In genomic region chr8:126473802-126474298, GRCm38 (mm10) we compare ENCODE assay signal across 8 mouse cellular contexts. TPM values are rescaled to one million over a fixed set of nuclear protein-coding genes. Genes with fewer than 3 reads are reported as not detected.
DNase-seq lines count a peak whose midpoint lies in the region; ATAC-seq and TF ChIP-seq lines count a peak whose summit lies in the region.

No protein-coding gene starts in this region.

- peak overlapping the region; percentile 89 for H3K27ac ChIP-seq in kidney, embryonic 15.5 days
- peak overlapping the region; percentile 38 for H3K27ac ChIP-seq in bone marrow, adult 2 months (ENCODE audit: control insufficient read depth, insufficient read depth, low read depth, low read length, poor library complexity)
- H3K27ac ChIP-seq in liver, embryonic 16.5 days (ENCODE audit: low read length): peak overlapping the region; percentile 29

- 11% methylated on average over 16 of the region's 16 CpGs for WGBS in kidney, embryonic 15.5 days
- WGBS in bone marrow, adult 2 months: 10% methylated on average over 16 of the region's 16 CpGs
- WGBS in liver, embryonic 16.5 days (ENCODE audit: insufficient replicate concordance): 7% methylated on average over 16 of the region's 16 CpGs

- H3K4me2 ChIP-seq in kidney, embryonic 15.5 days: peak overlapping the region; percentile 84
- H3K4me2 ChIP-seq in liver, embryonic 16.5 days (ENCODE audit: low read depth, low read length): peak overlapping the region; percentile 80

- no peak for DNase-seq in kidney, adult 9 months
- peak; percentile 34 for DNase-seq in forelimb bud, embryonic 11.5 days (ENCODE audit: low read depth, low spot score)
- no peak for DNase-seq in T-cell, adult 2 months (ENCODE audit: low spot score)
- no peak for DNase-seq in frontal cortex, postnatal 36 days (ENCODE audit: low spot score in 2 of 2)
- DNase-seq in lung, adult 18-20 months: no peak

- peaks cover 6% of the 10 kb centered on the region; the same call in 1 of the 2 replicates for H3K27me3 ChIP-seq in kidney, embryonic 15.5 days
- H3K27me3 ChIP-seq in liver, embryonic 16.5 days (ENCODE audit: control insufficient read depth, insufficient read depth, low read depth, low read length): peaks cover 3% of the 10 kb centered on the region

- ATAC-seq in kidney, embryonic 15.5 days (replicated peaks; ENCODE audit: low FRiP score): 0 out of 2 replicates have a peak, but pooled peaks have one; percentile 17
- ATAC-seq in liver, embryonic 16.5 days (ENCODE audit: low read depth): peak; percentile 60

- H3K4me1 ChIP-seq in kidney, embryonic 15.5 days: peaks cover 24% of the 10 kb centered on the region
- H3K4me1 ChIP-seq in bone marrow, adult 2 months (ENCODE audit: control insufficient read depth, insufficient read depth, low read length): no peaks in the 10 kb centered on the region; the same call in 1 of the 2 replicates
- peaks cover 9% of the 10 kb centered on the region for H3K4me1 ChIP-seq in liver, embryonic 16.5 days (ENCODE audit: control insufficient read depth, low read depth, low read length)

- peak overlapping the region; percentile 79 for H3K9ac ChIP-seq in kidney, embryonic 15.5 days
- H3K9ac ChIP-seq in liver, embryonic 16.5 days (ENCODE audit: low read depth, low read length): peak overlapping the region; percentile 71

- peaks cover 24% of the 10 kb centered on the region for H3K36me3 ChIP-seq in kidney, embryonic 15.5 days
- no peaks in the 10 kb centered on the region for H3K36me3 ChIP-seq in liver, embryonic 16.5 days (ENCODE audit: control insufficient read depth, insufficient read depth)

- H3K9me3 ChIP-seq in kidney, embryonic 15.5 days (replicated peaks): no peaks in the 10 kb centered on the region
- H3K9me3 ChIP-seq in liver, embryonic 16.5 days (replicated peaks; ENCODE audit: control insufficient read depth, low read length): no peaks in the 10 kb centered on the region

- TF ChIP-seq POLR2A in bone marrow, adult 2 months (IDR thresholded peaks at IDR 0.05; ENCODE audit: borderline replicate concordance, control insufficient read depth, low read depth, low read length): no peak

- H3K4me3 ChIP-seq in kidney, embryonic 15.5 days (replicated peaks): peak overlapping the region; percentile 89
- peak overlapping the region; percentile 89 for H3K4me3 ChIP-seq in bone marrow, adult 2 months (replicated peaks; ENCODE audit: control insufficient read depth, low read depth, low read length)
- peak overlapping the region; percentile 76 for H3K4me3 ChIP-seq in liver, embryonic 16.5 days (ENCODE audit: low read depth, low read length)

- TF ChIP-seq CTCF in bone marrow, adult 2 months (IDR thresholded peaks at IDR 0.05; ENCODE audit: control insufficient read depth, insufficient read depth, low read length): no peak

RNA-seq across cellular contexts. Expression of gene Tarbp1, which starts 1.0 kb away (rescaled TPM):
- 3.6 and 3.7 TPM in 2 replicates for polyA plus RNA-seq in kidney, embryonic 15.5 days (2015; fragmentation: Nextera tagmentation; extraction: Ambion mirVana)
- polyA plus RNA-seq in bone marrow, adult 2 months (2011; ENCODE audit: insufficient read depth, insufficient read length, low replicate concordance, missing spikeins): 1.4 and 2.9 TPM in 2 replicates
- 1.1 and 1.3 TPM in 2 replicates for polyA plus RNA-seq in liver, embryonic 16.5 days (2015; fragmentation: Nextera tagmentation; extraction: Ambion mirVana)

RNA-seq across cellular contexts. Expression of gene Coa6, which starts 51.5 kb away (rescaled TPM):
- polyA plus RNA-seq in kidney, embryonic 15.5 days (2015; fragmentation: Nextera tagmentation; extraction: Ambion mirVana): 53.7 and 59.3 TPM in 2 replicates
- 7.6 and 10.1 TPM in 2 replicates for polyA plus RNA-seq in bone marrow, adult 2 months (2011; ENCODE audit: insufficient read depth, insufficient read length, low replicate concordance, missing spikeins)
- 31.8 and 35.5 TPM in 2 replicates for polyA plus RNA-seq in liver, embryonic 16.5 days (2015; fragmentation: Nextera tagmentation; extraction: Ambion mirVana)

Comparison
In these comparisons a context has a peak if more than half of its experiments do, and no peak if none do; other contexts are left out.
1. H3K27ac ChIP-seq: peak in every context shown above with its lines; median percentile 89 in kidney, embryonic 15.5 days; 38 in bone marrow, adult 2 months; 29 in liver, embryonic 16.5 days.